Mouse (Mus musculus) adrenal gland, postnatal 36 days (tissue): ENCODE measurements around the gene Ntmt1. TPM values are rescaled to one million over a fixed set of nuclear protein-coding genes. Genes with fewer than 3 reads are reported as not detected.

Experiments
- DNase-seq, 2 experiments: peaks; one replicate each; pipeline ENCODE4 v3.0.0; 2021; ENCODE audit warnings: mixed read lengths in 1 of 2
- total RNA-seq, 2 experiments: library from RNA; stranded (reverse); gene quantifications; 2 replicates each; pipeline ENCODE4 v1.2.3; 2021

Gene Ntmt1
- total RNA-seq, 2 experiments from 2014 or later, result 49.6 to 52.2 TPM

GRCm38 (mm10) chr2:30823385-30824153 lies 15.9 kb downstream of the Ntmt1 start:
- DNase-seq, result peak; percentile 34 to 53

GRCm38 (mm10) chr2:30826825-30827748 lies 19.5 kb downstream of the Ntmt1 start:
- DNase-seq, result peak; percentile 71

- DNase-seq, result peak; percentile 96 to 97
Measured at GRCm38 (mm10) chr2:30827749-30828475, 20.3 kb downstream of the Ntmt1 start.

- DNase-seq, result peak; percentile 34 to 56
Measured at GRCm38 (mm10) chr2:30829315-30829714, 21.7 kb downstream of the Ntmt1 start.

- DNase-seq, result no peak
Measured at GRCm38 (mm10) chr2:30830283-30830795, 22.7 kb downstream of the Ntmt1 start, which contains the start of gene Asb6. Gene Asb6 (minus strand): TSS chr2:30830333.

- DNase-seq, result no peak
Measured at GRCm38 (mm10) chr2:30833644-30834043, 26.0 kb downstream of the Ntmt1 start.

GRCm38 (mm10) chr2:30834373-30835022 lies 26.9 kb downstream of the Ntmt1 start, which contains the start of gene Prrx2:
Gene Prrx2 (plus strand): TSS chr2:30834972.
- no peak for DNase-seq

- DNase-seq, result no peak
Measured at GRCm38 (mm10) chr2:30836238-30836990, 28.8 kb downstream of the Ntmt1 start.

GRCm38 (mm10) chr2:30842615-30843014 lies 35.0 kb downstream of the Ntmt1 start:
- DNase-seq, result no peak

GRCm38 (mm10) chr2:30845152-30846070 lies 37.8 kb downstream of the Ntmt1 start:
- DNase-seq, result peak; percentile 31 to 46

GRCm38 (mm10) chr2:30846236-30846635 lies 38.6 kb downstream of the Ntmt1 start:
- no peak for DNase-seq

- no peak for DNase-seq
Measured at GRCm38 (mm10) chr2:30846723-30847122, 39.1 kb downstream of the Ntmt1 start.

GRCm38 (mm10) chr2:30848184-30848583 lies 40.6 kb downstream of the Ntmt1 start:
- DNase-seq, result no peak

- no peak for DNase-seq
Measured at GRCm38 (mm10) chr2:30850581-30850980, 43.0 kb downstream of the Ntmt1 start.

GRCm38 (mm10) chr2:30852771-30853313 lies 45.2 kb downstream of the Ntmt1 start:
- DNase-seq, result no peak

- no peak for DNase-seq
Measured at GRCm38 (mm10) chr2:30857076-30857475, 49.5 kb downstream of the Ntmt1 start.

GRCm38 (mm10) chr2:30859782-30860181 lies 52.2 kb downstream of the Ntmt1 start:
- DNase-seq, result no peak

GRCm38 (mm10) chr2:30862081-30862480 lies 54.5 kb downstream of the Ntmt1 start:
- no peak for DNase-seq

GRCm38 (mm10) chr2:30863574-30863973 lies 55.9 kb downstream of the Ntmt1 start:
- DNase-seq, result peak; percentile 25 to 54
